Mouse (Mus musculus): ENCODE measurements around the gene Ppp1r12b. TPM values are rescaled to one million over a fixed set of nuclear protein-coding genes. Genes with fewer than 3 reads are reported as not detected.
"Not testable (repeated sequence)": the region's sequence is repeated elsewhere in the genome, so short reads cannot be mapped to it uniquely, and the experiment has no call there.

Gene Ppp1r12b
- total RNA-seq, 2 experiments from 2014 or later, result 5.6 to 7.5 TPM

DNA sequence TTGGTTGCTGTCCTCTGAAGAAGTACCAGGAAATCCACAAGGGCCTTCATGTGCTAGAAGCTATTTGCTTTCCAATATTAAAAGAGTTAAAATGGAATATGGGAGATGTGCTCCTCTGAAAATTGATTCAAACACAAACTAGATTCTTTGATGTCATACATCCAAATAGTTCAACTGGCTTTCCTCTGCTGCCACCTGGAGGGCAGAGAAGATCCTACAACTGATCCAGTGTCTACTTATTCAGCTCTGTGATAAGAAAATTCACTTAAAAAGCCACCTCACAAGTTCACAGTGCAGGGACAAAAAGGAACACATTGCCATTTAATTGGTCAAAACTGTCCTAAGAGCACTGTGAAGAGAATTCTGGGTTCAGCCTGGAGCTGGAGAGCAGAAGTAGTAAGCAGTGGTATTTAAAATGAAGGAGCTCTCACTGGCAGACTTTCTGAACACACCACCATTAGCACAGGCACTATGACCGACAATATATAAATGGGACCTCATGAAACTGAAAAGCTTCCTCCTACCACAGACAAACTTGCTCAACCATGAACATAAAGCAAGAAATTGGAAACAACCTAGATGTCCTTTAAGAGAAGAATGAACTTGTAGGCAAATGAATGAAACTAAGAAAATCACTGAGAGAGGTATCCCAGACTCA lies 101.3 kb downstream of the Ppp1r12b start:
- peak; percentile 79 for ATAC-seq (replicated peaks; ENCODE audit: poor library complexity)

DNA sequence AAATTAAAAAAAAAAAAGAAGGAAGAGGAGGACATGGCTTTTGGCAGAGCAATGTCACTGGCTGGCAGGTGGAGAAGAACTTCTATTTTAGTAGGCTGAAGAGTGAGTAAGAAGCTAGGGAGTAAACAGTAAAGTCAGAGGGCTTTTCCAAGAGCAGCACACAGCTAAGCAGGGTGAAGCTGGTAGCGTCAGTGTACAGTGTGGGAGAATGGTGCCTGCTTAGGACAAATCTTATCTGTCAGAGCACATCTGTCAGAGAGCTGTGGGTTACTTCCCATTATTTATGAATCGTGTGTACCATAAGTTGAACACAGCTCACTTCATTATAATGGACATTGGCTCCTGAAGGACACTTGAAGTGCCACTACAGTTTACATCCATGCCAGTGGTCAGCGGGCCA lies 102.9 kb downstream of the Ppp1r12b start:
- peak; percentile 44; the same call in 1 of the 2 replicates for ATAC-seq (replicated peaks; ENCODE audit: poor library complexity)

DNA sequence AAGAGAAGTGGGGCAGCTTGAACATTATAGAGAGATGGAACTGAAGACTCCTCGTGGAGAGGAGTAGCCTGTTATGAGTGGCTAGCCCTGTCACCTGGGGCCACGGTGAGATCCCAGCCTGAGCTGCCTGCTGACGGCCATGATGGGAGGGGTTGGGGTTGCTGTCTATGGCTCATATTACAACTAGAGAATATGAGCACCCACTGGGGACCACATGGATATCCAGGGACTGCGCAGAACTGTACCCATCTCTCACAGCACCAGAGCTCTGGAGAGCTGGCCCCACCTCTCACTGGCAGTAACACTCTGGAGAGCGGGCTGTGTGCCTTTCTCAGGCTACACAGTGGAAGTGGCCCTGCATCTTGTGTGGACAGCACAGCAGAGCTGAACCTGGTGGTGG lies 104.5 kb downstream of the Ppp1r12b start:
- ATAC-seq (replicated peaks; ENCODE audit: poor library complexity), result no peak

DNA sequence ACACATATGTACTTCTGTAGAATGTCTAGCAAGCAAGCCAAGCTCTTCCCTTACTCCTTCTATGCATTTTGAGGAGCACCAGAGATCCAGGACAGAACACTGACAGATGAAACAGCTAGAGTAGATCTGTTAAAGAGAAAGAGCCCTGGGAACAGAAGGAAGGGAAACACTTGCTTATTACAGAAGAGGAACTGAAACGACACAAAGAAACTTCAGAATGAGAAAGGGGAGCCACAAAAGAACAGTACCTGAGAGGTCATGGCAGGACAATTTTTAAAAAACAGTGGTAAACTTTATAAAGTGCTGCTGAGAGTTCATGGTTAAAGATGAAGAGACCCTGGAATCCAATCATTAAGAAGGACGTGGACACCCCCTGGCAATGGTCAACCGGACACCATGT lies 105.4 kb downstream of the Ppp1r12b start:
- ATAC-seq (replicated peaks; ENCODE audit: poor library complexity), result no peak

DNA sequence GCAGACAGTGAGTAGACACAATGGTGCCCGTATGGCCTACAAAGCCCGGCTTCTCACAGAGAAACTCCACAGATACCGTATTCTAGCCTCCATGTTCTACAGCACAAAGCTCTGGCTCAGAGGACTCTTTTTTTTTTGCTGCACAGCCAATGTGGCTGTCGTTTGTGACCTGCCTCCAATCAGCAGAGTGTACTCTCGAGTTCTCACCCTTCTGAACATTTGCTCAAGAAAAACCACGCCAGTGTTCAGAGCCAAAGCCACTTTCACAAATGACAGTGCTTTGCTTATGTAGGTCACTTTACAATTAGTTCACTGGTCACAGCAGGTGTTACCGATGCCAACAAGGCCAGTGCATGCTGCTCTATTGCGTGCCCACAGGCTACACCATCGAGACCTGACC lies 107.9 kb downstream of the Ppp1r12b start:
- no peak for ATAC-seq (replicated peaks; ENCODE audit: poor library complexity)

DNA sequence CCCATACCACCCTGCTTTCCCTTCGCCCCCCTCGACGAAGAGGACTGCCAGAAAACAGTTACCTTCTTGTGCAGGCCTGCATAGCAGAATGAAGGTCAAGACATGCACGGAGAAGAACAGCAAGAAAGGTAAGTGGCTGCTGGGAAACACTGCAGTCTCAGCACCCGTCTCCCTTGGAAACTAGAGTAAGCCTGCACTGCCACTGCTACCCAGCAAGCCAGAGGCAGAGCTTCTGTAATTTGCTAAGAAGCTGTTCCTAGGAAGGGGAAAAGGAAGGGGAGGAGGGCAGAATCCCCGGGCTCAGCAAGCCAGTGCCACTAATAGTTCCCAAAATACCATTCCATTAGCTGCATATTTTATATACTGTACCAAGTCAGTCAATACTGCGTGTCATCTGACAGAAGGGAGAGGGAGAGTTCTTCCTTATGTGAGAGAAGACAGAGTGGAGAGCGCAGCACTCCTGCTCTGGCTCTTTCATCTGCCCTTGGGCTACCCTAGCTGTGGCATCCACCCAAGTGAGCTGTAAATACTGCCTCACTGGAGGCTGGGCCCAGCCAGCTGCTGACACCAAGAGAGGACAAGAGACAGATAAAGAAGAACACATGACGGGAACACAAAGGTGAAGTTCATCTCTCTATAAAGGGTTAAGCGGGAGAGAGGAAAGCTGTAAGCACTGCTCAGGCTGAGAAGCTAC lies 109.3 kb downstream of the Ppp1r12b start:
- ATAC-seq (replicated peaks; ENCODE audit: poor library complexity), result no peak

DNA sequence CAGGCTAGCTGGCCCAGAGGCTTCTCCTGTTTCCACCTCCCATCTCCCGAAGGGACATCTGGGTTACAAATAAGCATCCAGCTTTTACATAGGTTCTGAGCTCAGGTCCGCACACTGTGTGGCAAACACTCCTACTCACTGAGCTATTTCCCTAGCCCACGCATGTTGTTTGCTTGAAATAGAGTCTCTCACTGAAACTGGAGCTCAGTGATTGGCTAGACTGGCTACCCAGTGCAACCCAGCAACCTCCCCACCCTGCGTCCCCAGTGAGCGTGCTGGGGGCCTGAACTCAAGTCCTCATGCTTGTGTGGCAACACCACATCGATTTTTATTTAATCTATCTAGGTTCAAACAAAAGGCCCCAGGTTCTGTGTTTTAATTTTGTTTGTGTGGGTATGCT lies 112.4 kb downstream of the Ppp1r12b start:
- ATAC-seq (replicated peaks; ENCODE audit: poor library complexity), result no peak

DNA sequence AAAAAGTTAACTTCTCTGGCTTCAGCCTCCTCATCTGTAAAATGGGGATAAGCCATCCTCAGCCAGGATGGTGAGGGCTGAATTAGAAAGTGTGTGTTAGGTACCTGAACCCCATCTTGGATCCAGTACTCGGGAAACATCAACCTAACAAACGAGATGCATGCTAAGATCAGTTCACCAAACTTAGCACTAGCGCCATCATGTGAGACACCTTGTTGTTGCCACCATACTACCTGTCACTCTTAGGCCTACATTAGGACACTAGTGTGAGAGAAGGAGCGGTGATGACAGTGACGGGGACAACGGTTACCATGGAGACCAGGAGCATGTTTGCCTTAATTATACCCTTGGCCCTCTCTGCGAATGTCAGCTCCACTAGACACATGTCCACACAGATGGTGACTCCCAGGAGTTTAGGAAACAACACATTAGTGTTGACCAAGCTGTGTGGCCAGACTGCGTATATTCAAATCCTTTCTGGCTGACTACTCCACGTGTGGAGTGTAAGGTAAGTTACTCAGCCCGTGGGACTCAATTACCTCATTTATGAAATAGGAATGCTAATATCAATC lies 118.7 kb downstream of the Ppp1r12b start:
- no peak for ATAC-seq (replicated peaks; ENCODE audit: poor library complexity)

DNA sequence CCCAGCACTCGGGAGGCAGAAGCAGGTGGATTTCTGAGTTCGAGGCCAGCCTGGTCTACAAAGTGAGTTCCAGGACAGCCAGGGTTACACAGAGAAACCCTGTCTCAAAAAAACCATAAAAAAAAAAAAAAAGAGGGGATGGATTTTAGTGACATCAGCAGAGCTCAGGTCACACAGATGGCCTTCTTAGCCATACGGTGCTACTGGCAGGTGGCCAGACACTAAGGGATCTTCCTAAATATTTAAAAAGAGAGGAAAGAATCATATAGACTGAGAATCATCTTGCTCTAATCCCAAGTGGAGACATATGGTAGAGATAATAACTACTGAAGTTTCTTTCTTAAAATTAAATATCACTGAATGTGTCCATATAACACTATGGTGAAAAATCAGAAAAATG lies 124.9 kb downstream of the Ppp1r12b start:
- ATAC-seq (replicated peaks; ENCODE audit: poor library complexity), result not testable (repeated sequence)

DNA sequence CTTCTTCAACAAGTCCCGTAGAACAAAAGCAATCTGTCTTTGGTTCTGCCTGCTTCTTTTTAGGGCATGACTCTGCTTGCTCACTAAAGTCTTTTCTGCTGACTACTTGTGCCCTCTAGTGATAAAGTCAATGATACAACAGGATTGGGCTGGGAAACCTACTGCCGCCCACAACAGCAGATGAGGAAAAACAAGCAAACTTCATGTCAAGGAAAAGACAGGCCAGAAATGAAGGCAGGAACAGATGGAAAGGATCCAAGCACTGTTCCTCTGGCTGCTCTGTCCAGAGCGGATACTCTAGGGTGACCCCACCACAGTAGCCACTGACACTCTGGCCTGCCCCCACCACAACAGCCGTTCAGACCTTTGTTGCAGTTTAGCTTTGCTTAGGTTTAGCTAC lies 126.1 kb downstream of the Ppp1r12b start:
- peak; percentile 68 for ATAC-seq (replicated peaks; ENCODE audit: poor library complexity)

DNA sequence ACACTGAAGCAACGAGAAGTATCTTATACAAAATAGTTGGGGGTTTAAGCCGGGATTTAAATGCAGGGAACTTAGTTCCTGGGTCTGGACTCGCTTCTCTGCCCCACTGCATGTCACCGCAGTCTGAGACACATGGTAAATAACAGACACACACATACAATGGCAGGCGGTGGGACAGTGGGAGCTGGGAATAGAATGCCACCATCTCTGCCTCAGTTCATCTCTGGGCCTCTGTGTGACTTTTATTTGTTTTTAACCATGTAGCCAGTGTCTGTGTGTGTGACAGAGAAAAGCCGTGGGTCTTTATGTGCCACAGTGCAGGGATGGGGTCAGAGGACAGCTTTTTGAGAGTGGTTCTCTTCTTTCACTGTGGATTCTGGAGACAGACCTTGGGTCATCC lies 130.8 kb downstream of the Ppp1r12b start:
- ATAC-seq (replicated peaks; ENCODE audit: poor library complexity), result no peak

DNA sequence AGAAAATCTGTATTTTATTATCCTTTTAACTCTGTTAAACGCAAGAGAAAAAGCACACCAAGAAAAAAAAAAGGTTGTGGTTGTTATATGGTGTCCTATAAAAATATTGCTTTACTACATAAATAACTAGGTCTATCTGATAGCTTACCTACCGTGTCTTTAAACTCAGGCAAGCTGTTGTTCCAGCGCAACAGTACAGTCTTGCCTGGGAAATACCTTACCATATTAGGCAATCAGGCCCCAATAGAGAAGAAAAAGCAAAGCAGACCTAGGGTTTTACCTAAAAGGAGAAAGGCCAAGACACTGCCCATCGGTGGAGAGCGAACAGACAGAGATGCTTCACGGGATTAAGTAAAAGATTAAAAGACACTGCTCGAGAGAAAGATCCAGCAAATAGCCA lies 131.9 kb downstream of the Ppp1r12b start:
- no peak for ATAC-seq (replicated peaks; ENCODE audit: poor library complexity)

DNA sequence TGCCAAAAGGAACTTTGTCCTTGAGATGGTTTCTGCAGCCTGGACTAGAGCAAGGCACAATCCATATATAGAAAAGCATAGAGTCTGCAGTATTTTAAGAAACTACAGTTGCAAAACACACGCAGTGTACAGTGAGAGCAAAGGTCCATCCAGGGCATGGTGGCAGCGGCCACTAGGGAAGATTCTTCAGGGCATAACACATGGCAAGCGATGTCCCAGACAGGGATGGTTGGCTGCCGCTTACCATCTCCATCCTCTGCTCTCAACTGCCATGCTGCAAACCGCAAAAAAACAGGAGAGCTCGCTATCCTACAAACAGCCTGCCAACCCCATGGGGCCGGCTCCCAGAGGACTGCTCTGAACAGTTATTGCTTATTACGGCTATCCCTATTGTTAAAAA lies 132.4 kb downstream of the Ppp1r12b start:
- no peak for ATAC-seq (replicated peaks; ENCODE audit: poor library complexity)

DNA sequence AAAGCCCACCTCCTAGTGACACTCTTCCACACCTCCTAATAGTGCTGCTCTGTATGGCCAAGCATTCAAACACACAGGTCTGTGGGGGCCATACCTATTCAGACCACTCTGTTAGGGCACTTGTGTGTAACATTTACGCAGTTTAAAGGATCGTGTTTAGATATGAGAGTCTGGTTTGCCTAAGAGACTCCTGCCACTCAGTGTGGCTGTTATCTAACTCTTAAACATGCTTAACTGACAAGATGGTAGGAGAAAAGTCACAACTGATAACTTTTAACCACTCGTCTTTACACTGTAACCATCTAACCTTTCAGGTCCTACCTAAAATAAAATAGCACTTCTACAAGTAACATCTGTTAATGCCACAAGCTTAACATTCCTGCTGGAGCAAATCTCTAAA lies 134.9 kb downstream of the Ppp1r12b start:
- peak; percentile 68 for ATAC-seq (replicated peaks; ENCODE audit: poor library complexity)

DNA sequence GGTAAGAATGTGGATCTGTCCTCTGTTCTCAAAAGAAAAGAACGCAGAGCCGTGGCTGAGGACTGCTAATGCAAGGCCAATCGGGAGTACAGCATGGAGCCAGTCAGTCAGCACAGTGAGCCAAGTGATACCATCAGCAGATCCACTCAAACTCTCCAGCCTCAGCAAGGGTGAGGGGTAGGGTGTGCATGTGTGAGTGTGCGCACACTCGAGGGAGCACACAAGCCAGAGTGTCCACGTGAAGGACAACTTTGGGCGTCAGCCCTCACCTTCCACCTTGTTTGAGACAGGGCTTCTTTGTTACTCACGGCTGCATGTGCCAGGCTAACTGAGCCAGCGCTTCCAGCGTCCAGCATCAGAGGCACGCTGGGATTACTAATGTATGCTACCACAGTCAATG lies 136.5 kb downstream of the Ppp1r12b start:
- no peak for ATAC-seq (replicated peaks; ENCODE audit: poor library complexity)

DNA sequence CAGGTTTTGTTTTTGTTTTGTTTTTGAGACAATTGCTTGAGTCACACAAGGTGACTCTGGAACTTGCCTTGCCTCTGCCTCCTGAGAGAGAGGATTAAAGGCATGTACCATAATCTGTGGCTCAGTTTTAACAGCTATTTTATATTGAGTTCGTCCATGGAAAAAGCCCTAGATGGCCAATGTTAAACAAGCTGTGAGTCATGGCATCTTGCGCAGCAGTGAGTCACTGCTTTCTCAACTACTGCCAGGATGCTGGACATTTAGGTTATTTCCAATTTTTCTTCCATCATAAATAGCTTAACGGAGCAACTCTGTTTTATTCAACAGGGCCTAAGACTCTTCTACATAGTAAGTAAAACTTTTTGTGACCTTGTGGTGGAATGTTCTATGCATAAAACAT lies 137.0 kb downstream of the Ppp1r12b start:
- no peak for ATAC-seq (replicated peaks; ENCODE audit: poor library complexity)

DNA sequence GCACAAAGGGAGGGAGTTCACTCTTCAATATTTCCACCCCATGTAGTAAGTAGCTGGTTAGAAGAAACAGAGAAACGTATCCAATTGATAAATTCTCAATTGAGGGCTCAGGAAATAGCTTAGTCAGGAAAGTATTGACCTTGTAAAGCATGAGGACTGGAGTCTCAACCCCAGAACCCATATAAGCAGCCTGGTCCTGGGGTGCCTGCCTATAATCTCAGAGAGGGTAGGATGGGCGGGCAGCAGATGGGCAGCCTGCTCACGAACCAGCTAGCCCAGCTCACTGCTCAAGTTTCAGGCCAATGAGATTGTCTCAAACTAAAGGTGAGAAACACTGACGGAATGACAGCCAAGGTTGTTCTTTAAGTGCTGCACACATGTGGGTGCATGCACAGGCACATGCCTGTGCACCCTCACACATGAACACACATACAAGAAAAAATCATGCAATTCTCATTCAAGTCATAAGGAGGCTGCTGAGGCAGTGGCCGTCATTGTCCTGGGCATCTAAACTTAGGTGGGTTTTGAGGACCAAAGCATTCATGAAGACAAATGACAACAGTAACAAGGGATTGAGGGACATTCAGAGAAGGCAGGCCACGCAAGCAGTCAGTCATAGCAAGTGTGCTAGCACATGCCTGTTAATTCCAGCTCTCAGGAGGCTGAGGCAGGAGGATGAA lies 137.7 kb downstream of the Ppp1r12b start:
- ATAC-seq (replicated peaks; ENCODE audit: poor library complexity), result no peak

DNA sequence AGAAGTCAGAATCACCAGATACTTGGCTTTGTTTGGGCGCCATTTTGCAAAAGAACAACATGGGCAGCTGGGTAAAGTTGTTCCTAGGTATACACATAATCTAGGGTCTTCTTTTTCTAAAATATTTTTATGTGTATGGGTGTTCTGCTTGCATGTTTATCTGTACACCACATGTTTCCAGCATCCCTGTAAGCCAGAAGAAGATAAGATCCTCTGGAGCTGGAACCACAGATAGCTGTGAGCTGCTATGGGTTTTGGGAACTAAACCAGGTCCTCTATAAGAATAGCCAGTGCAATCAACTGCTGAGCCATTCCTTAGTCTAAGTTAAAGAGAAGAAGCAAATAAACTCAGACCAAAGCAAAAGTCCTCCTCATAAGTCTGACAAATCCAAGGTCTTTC lies 138.6 kb downstream of the Ppp1r12b start:
- 0 out of 2 replicates have a peak, but pooled peaks have one; percentile 10 for ATAC-seq (replicated peaks; ENCODE audit: poor library complexity)

DNA sequence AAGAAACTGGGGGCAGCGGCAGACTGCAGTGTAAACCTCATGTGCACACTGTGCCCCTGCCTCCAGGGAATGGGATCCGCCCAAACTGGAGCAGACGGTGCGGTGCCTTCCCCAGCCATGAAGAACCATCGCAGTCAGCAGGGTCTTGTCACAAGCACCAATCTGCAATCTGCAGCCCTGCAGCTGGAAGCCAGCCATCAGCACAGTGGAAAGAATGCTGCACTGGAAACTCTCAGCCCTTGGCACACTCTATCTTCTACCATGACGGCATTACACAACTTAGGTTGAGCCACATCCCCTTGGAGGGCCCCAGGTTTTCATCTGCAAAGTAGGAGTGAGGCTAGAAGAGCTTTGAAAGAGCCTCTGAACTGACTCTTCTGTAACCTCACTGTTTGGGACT lies 139.1 kb downstream of the Ppp1r12b start:
- ATAC-seq (replicated peaks; ENCODE audit: poor library complexity), result peak; percentile 93

DNA sequence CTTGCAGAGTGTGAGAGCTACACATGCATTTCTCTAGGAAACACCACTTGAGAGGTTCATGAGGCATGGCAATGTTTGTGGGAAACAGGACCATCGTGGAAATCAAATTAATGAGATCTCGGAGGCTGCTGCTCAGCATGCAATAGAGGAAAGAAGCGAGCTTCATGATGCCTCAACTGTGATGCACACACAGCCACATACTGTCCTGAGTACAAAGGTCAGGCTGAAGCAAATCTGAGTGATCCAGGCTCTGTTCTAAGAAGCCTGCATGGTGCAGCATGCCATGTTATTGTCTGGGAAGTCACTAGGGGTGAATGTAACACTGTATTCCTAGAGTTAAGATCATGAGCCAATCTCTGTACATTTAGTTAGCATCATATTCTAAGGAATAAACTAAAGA lies 140.0 kb downstream of the Ppp1r12b start:
- no peak for ATAC-seq (replicated peaks; ENCODE audit: poor library complexity)

DNA sequence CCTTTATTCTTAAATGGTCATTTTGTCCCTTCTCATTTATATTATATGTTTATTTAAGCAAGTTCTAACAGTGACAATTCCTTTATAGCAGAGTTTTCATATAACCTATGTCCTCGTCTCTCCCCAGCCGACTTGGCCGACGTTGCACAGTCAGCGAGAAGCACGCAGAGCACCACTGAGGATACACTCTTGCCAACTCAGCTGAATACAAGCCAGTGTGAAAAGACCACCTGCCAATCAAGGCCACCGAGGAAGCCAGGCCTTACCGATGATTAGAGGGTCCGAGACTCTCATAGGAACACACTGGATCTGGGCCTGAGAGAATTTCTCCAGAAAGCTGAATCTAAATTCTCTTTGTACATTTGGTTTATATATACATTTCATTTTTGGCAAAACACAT lies 150.3 kb downstream of the Ppp1r12b start:
- ATAC-seq (replicated peaks; ENCODE audit: poor library complexity), result no peak

DNA sequence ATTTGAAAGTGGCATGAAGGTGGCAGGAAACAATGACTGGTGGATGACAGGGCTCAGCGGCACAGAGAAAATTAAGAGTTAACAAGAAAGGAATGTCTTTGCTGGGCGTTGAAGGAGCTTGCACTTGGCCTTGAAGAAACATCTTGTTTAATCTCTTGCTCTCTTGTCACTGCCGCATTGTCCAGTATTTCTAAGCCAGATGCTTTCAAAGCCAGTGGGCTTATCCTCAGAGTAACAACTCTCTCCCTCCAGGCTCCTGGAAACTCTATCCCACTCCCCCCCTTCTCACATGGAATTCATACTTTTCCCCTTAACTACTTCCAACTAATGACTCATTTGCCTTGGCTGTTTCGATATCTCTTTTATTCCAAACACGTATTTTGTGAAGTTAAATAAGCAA lies 151.4 kb downstream of the Ppp1r12b start:
- no peak for ATAC-seq (replicated peaks; ENCODE audit: poor library complexity)

Data from megakaryocyte progenitor cell, adult 5-6 weeks (primary cell).